Mouse (Mus musculus): ENCODE measurements at regions not wholly inside any gene's neighbourhood (a gene's known extent, or its start where the extent isn't known, plus 50 kb on each side); places are given as distances from the start of the nearest gene placed in this dataset.

- no peak for DNase-seq (ENCODE audit: low spot score)
Measured at GRCm38 (mm10) chr9:30770436-30771173, 151.6 kb downstream of the Adamts15 start.

- no peak for DNase-seq (ENCODE audit: low spot score)
Measured at GRCm38 (mm10) chr9:30769435-30769729, 152.9 kb downstream of the Adamts15 start.

GRCm38 (mm10) chr9:30768665-30769434 is 153.4 kb downstream of the Adamts15 start:
- no peak for DNase-seq (ENCODE audit: low spot score)

- no peak for DNase-seq (ENCODE audit: low spot score)
Measured at GRCm38 (mm10) chr9:30766701-30767100, 155.6 kb downstream of the Adamts15 start.

- DNase-seq (ENCODE audit: low spot score), result no peak
Measured at GRCm38 (mm10) chr9:30766171-30766570, 156.1 kb downstream of the Adamts15 start.

- DNase-seq (ENCODE audit: low spot score), result no peak
Measured at GRCm38 (mm10) chr9:30765017-30765569, 157.2 kb downstream of the Adamts15 start.

- no peak for DNase-seq (ENCODE audit: low spot score)
Measured at GRCm38 (mm10) chr9:30762913-30763312, 159.3 kb downstream of the Adamts15 start.

- DNase-seq (ENCODE audit: low spot score), result no peak
Measured at GRCm38 (mm10) chr9:30758121-30758520, 164.1 kb downstream of the Adamts15 start.

- no peak for DNase-seq (ENCODE audit: low spot score)
Measured at GRCm38 (mm10) chr9:30757406-30757805, 164.8 kb downstream of the Adamts15 start.

- no peak for DNase-seq (ENCODE audit: low spot score)
Measured at GRCm38 (mm10) chr9:30756796-30757195, 165.5 kb downstream of the Adamts15 start.

- no peak for DNase-seq (ENCODE audit: low spot score)
Measured at GRCm38 (mm10) chr9:30755586-30755985, 166.7 kb downstream of the Adamts15 start.

- DNase-seq (ENCODE audit: low spot score), result no peak
Measured at GRCm38 (mm10) chr9:30754826-30755225, 167.4 kb downstream of the Adamts15 start.

GRCm38 (mm10) chr9:30743471-30743870 is 178.8 kb downstream of the Adamts15 start:
- peak; percentile 63 for DNase-seq (ENCODE audit: low spot score)

- peak; percentile 41 for DNase-seq (ENCODE audit: low spot score)
Measured at GRCm38 (mm10) chr9:30742471-30743098, 179.7 kb downstream of the Adamts15 start.

GRCm38 (mm10) chr9:30731687-30732086 is 190.6 kb downstream of the Adamts15 start:
- DNase-seq (ENCODE audit: low spot score), result peak; percentile 44

GRCm38 (mm10) chr9:30723364-30724070 is 198.7 kb downstream of the Adamts15 start:
- no peak for DNase-seq (ENCODE audit: low spot score)

GRCm38 (mm10) chr9:30721861-30722260 is 200.4 kb downstream of the Adamts15 start:
- no peak for DNase-seq (ENCODE audit: low spot score)

- no peak for DNase-seq (ENCODE audit: low spot score)
Measured at GRCm38 (mm10) chr9:30716421-30717170, 205.7 kb downstream of the Adamts15 start.

- no peak for DNase-seq (ENCODE audit: low spot score)
Measured at GRCm38 (mm10) chr9:30710131-30710530, 212.1 kb downstream of the Adamts15 start.

GRCm38 (mm10) chr9:30699848-30700247 is 222.4 kb downstream of the Adamts15 start:
- peak; percentile 62 for DNase-seq (ENCODE audit: low spot score)

- no peak for DNase-seq (ENCODE audit: low spot score)
Measured at GRCm38 (mm10) chr9:30697533-30697932, 224.7 kb downstream of the Adamts15 start.
